Mouse (Mus musculus) CD4-positive naive resting alpha-beta T cell, adult 57 days (primary cell): ENCODE data around the gene Pyurf. TPM values are rescaled to one million over a fixed set of nuclear protein-coding genes. Genes with fewer than 3 reads are reported as not detected.

ENCODE experiments used
- total RNA-seq: library from RNA; stranded (reverse); gene quantifications from one replicate; pipeline ENCODE4 v1.2.4, GENCODE M21; 2023

Pyurf gene
- 3.4 TPM for total RNA-seq

GRCm38 (mm10) chr6:57691467-57692261 lies at the start of gene Pyurf:
TSS of gene Pyurf (minus strand) at chr6:57692078.

GRCm38 (mm10) chr6:57702376-57702742 lies 10.5 kb upstream of the Pyurf start, which contains the start of gene Lancl2:
TSS of gene Lancl2 (plus strand) at chr6:57702540.

Other genes with a start within 250 kb of the Pyurf start
- gene Ppm1k, start 156.6 kb downstream of the Pyurf start, total RNA-seq, result 30.2 TPM
- gene Herc6, start 111.1 kb downstream of the Pyurf start, total RNA-seq, result 36.4 TPM
- gene Lancl2, start 10.5 kb upstream of the Pyurf start, total RNA-seq, result 5.7 TPM
- gene Vopp1, start 133.1 kb upstream of the Pyurf start, total RNA-seq, result 45.6 TPM
- gene Vmn1r21, start 158.3 kb upstream of the Pyurf start, total RNA-seq, result not detected
- not detected for gene Vmn1r22, start 215.9 kb upstream of the Pyurf start, total RNA-seq
- not detected for gene Vmn1r23, start 234.8 kb upstream of the Pyurf start, total RNA-seq